Mouse (Mus musculus) stomach, embryonic 14.5 days (tissue): ENCODE data around the gene Syt2. TPM values are rescaled to one million over a fixed set of nuclear protein-coding genes. Genes with fewer than 3 reads are reported as not detected.

Source experiments
- ATAC-seq: fragments of 200-750 bp; cut with Nextera tagmentation; 2 replicates; pipeline ENCODE4 v1.8.0; 2017; ENCODE audit warnings: low read depth, moderate TSS enrichment; ENCODE audit not compliant: insufficient number of reproducible peaks, insufficient read depth, low FRiP score
- H3K27ac ChIP-seq: fragments of 300-500 bp; sonication (generic); 2 replicates; pipeline ENCODE4 v1.5.1; 2014; ENCODE audit warnings: mild to moderate bottlenecking, low read length, moderate library complexity, mixed read lengths
- H3K27me3 ChIP-seq: fragments of 300-500 bp; sonication (generic); 2 replicates; pipeline ENCODE4 v1.6.1; 2014; ENCODE audit warnings: low read length, control low read depth, mixed read lengths; ENCODE audit not compliant: control insufficient read depth, insufficient read depth
- H3K36me3 ChIP-seq: fragments of 300-500 bp; sonication (generic); 2 replicates; pipeline ENCODE4 v1.6.1; 2014; ENCODE audit warnings: mild to moderate bottlenecking, control low read depth, low read length, moderate library complexity, mixed read lengths; ENCODE audit not compliant: control insufficient read depth, insufficient read depth
- H3K4me1 ChIP-seq: fragments of 300-500 bp; sonication (generic); 2 replicates; pipeline ENCODE4 v1.6.1; 2014; ENCODE audit warnings: low read length, control low read depth, mixed read lengths; ENCODE audit not compliant: control insufficient read depth, insufficient read depth
- H3K4me2 ChIP-seq: fragments of 300-500 bp; sonication (generic); replicated peaks from 2 replicates; pipeline ENCODE4 v1.6.1; 2014; ENCODE audit warnings: low read depth, low read length, control low read depth
- H3K4me3 ChIP-seq: fragments of 300-500 bp; sonication (generic); 2 replicates; pipeline ENCODE4 v1.5.1; 2014; ENCODE audit warnings: low read depth, low read length, control low read depth
- H3K9ac ChIP-seq: fragments of 300-500 bp; sonication (generic); replicated peaks from 2 replicates; pipeline ENCODE4 v1.6.1; 2014; ENCODE audit warnings: low read depth, mild to moderate bottlenecking, control low read depth, low read length, moderate library complexity, mixed read lengths
- H3K9me3 ChIP-seq: fragments of 300-500 bp; sonication (generic); 2 replicates; pipeline ENCODE4 v1.6.1; 2016; ENCODE audit warnings: low read depth, low read length, control low read depth; ENCODE audit not compliant: control insufficient read depth
- WGBS: fragments of 180-500 bp; shearing (Covaris S2); extraction: QIAGEN DNeasy Blood & Tissue Kit; methylation state at CpG from one replicate; pipeline ENCODE4 v1.1.7; 2014; 5-methylcytosine and 5-hydroxymethylcytosine counted together
- polyA plus RNA-seq: library from polyadenylated mRNA; unstranded; fragments of >200 nt; fragmentation: Nextera tagmentation; extraction: Ambion mirVana; gene quantifications from 2 replicates; pipeline ENCODE4 v1.2.1, GENCODE M21; 2014

Gene Syt2
- polyA plus RNA-seq, 1 experiment from 2014 or later, result 3.4 TPM

- H3K9ac ChIP-seq, result no peak overlapping the region
- no peak overlapping the region for H3K27ac ChIP-seq
- H3K4me3 ChIP-seq, result no peak overlapping the region
- peaks cover 84% of the 10 kb centered on the region for H3K36me3 ChIP-seq
- WGBS, result 91% methylated on average over 2 of the region's 2 CpGs
- H3K4me1 ChIP-seq, result no peaks in the 10 kb centered on the region
- ATAC-seq, result no peak
- H3K27me3 ChIP-seq, result no peaks in the 10 kb centered on the region
- H3K4me2 ChIP-seq, result no peak overlapping the region
- no peaks in the 10 kb centered on the region for H3K9me3 ChIP-seq
Observed at GRCm38 (mm10) chr1:134614988-134615387, 31.5 kb upstream of the Syt2 start.

DNA sequence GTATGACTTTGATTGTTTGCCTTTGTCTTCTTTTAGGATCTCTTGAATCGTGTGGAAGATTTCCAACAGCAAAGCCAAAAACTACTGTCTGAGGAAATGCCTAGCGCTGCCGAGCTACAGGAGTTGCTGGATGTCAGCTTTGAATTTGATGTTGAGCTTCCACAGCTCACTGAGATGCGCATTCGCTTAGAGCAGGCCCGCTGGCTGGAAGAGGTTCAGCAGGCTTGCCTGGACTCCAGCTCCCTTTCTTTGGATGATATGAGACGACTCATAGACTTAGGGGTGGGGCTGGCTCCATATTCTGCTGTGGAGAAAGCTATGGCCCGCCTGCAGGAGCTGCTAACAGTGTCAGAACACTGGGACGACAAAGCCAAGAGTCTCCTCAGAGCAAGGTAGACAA is 28.8 kb upstream of the Syt2 start:
- H3K4me1 ChIP-seq, result no peaks in the 10 kb centered on the region
- H3K9ac ChIP-seq, result no peak overlapping the region
- no peak overlapping the region for H3K4me3 ChIP-seq
- no peaks in the 10 kb centered on the region for H3K27me3 ChIP-seq
- no peaks in the 10 kb centered on the region for H3K9me3 ChIP-seq
- WGBS, result 86% methylated on average over 9 of the region's 9 CpGs
- H3K36me3 ChIP-seq, result peaks cover 90% of the 10 kb centered on the region
- H3K4me2 ChIP-seq, result no peak overlapping the region
- no peak for ATAC-seq
- H3K27ac ChIP-seq, result no peak overlapping the region

DNA sequence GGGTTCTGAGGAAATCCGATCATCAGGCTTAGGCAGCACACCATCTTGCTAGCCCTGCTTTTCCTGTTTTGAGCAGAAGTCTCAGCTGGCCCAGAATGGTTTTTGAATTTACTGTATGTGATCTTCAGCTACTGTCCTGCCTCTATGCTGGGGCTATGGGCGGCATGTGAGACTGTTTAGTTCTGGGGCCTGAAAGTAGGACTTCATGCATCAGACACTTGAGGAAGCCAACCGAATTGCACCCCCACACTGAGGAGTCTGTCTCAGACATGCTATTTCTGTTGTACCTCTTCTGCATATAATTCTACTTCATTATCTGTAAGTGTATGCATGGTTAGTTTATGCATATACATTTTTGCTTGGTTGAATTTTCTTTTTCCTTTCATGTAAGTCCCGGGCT is 21.2 kb upstream of the Syt2 start:
- H3K4me1 ChIP-seq, result no peaks in the 10 kb centered on the region
- H3K27ac ChIP-seq, result no peak overlapping the region
- 88% methylated on average over 4 of the region's 4 CpGs for WGBS
- no peak overlapping the region for H3K4me3 ChIP-seq
- H3K9me3 ChIP-seq, result no peaks in the 10 kb centered on the region
- no peak overlapping the region for H3K4me2 ChIP-seq
- peaks cover 86% of the 10 kb centered on the region for H3K36me3 ChIP-seq
- H3K27me3 ChIP-seq, result no peaks in the 10 kb centered on the region
- ATAC-seq, result no peak
- H3K9ac ChIP-seq, result no peak overlapping the region

DNA sequence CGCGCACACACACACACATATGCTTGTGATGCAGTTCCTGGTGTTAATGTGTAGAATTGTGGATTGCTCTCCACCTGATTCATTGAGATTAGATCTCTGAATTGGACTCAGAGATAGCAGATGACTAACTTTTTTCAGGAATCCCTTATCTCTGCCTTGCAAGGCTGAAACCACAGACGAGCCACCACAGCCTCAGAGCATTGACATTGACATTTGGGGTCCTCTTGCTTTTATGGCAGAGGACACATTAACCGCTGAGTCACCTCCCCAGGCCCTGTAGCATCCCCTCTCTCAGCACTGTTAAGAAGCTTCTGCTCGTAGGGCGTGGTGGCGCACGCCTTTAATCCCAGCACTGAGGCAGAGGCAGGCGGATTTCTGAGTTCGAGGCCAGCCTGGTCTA is 17.0 kb upstream of the Syt2 start:
- no peak overlapping the region for H3K27ac ChIP-seq
- no peak overlapping the region for H3K4me2 ChIP-seq
- ATAC-seq, result no peak
- H3K36me3 ChIP-seq, result peaks cover 87% of the 10 kb centered on the region
- H3K4me1 ChIP-seq, result no peaks in the 10 kb centered on the region
- WGBS, result 90% methylated on average over 10 of the region's 10 CpGs
- H3K9me3 ChIP-seq, result no peaks in the 10 kb centered on the region
- H3K27me3 ChIP-seq, result no peaks in the 10 kb centered on the region
- no peak overlapping the region for H3K4me3 ChIP-seq
- H3K9ac ChIP-seq, result no peak overlapping the region

- H3K4me3 ChIP-seq, result no peak overlapping the region
- WGBS, result 68% methylated on average over 7 of the region's 7 CpGs
- ATAC-seq, result no peak
Observed at GRCm38 (mm10) chr1:134634296-134634695, 12.2 kb upstream of the Syt2 start.

GRCm38 (mm10) chr1:134636245-134636644 is 10.2 kb upstream of the Syt2 start:
- 79% methylated on average over 3 of the region's 3 CpGs for WGBS
- Histone ChIP-seq H3K4me1 (0 out of 2 replicates have a peak, but pooled peaks cover 4% of the 10 kb centered on the region), H3K4me2 (no peak overlapping the region), H3K9me3 (no peaks in the 10 kb centered on the region), H3K36me3 (peaks cover 25% of the 10 kb centered on the region), H3K9ac (no peak overlapping the region), H3K4me3 (no peak overlapping the region), H3K27me3 (no peaks in the 10 kb centered on the region), H3K27ac (no peak overlapping the region)
- no peak for ATAC-seq

More at GRCm38 (mm10) chr1:134634296-134634695, 12.2 kb upstream of the Syt2 start:
- no peaks in the 10 kb centered on the region for H3K27me3 ChIP-seq
- no peaks in the 10 kb centered on the region for H3K9me3 ChIP-seq
- 0 out of 2 replicates have a peak, but pooled peaks cover 4% of the 10 kb centered on the region for H3K4me1 ChIP-seq
- H3K9ac ChIP-seq, result no peak overlapping the region
- peaks cover 45% of the 10 kb centered on the region for H3K36me3 ChIP-seq
- no peak overlapping the region for H3K4me2 ChIP-seq
- no peak overlapping the region for H3K27ac ChIP-seq

GRCm38 (mm10) chr1:134636684-134637083 is 9.8 kb upstream of the Syt2 start:
- Histone ChIP-seq H3K27ac (no peak overlapping the region), H3K36me3 (peaks cover 21% of the 10 kb centered on the region), H3K27me3 (no peaks in the 10 kb centered on the region), H3K4me3 (no peak overlapping the region), H3K4me2 (no peak overlapping the region), H3K9me3 (no peaks in the 10 kb centered on the region), H3K4me1 (0 out of 2 replicates have a peak, but pooled peaks cover 4% of the 10 kb centered on the region), H3K9ac (no peak overlapping the region)
- ATAC-seq, result no peak
- WGBS, result 5% methylated on average over 3 of the region's 3 CpGs

DNA sequence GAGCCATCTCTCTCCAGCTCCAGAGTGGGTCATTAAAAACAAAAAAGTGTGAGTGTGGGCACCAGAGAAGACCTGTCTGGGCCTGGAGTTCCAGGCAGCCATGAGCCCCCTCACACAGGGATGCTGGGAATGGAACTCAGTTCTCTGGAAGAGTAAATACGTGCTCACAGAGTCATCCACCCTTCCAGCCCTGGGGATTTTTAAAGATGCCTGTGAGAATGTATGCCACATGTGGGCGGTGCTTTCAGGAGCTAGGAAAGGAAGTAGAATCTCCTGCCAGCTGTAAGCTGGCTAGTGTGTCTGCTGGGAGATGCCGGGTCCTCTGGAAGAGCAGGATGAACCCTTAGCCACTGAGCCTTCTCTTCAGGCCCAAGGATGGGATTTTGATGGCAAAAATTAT is 8.4 kb upstream of the Syt2 start:
- Histone ChIP-seq H3K4me1 (0 out of 2 replicates have a peak, but pooled peaks cover 4% of the 10 kb centered on the region), H3K27me3 (no peaks in the 10 kb centered on the region), H3K9ac (no peak overlapping the region), H3K36me3 (peaks cover 8% of the 10 kb centered on the region; the same call in 1 of the 2 replicates), H3K27ac (no peak overlapping the region), H3K4me3 (no peak overlapping the region), H3K9me3 (no peaks in the 10 kb centered on the region), H3K4me2 (no peak overlapping the region)
- 35% methylated on average over 3 of the region's 3 CpGs for WGBS
- ATAC-seq, result no peak

- no peak overlapping the region for H3K4me3 ChIP-seq
- H3K27ac ChIP-seq, result no peak overlapping the region
- 27% methylated on average over 7 of the region's 7 CpGs for WGBS
- H3K27me3 ChIP-seq, result no peaks in the 10 kb centered on the region
- no peak overlapping the region for H3K9ac ChIP-seq
- peaks cover 3% of the 10 kb centered on the region; the same call in 1 of the 2 replicates for H3K36me3 ChIP-seq
- no peak overlapping the region for H3K4me2 ChIP-seq
- 0 out of 2 replicates have a peak, but pooled peaks cover 4% of the 10 kb centered on the region for H3K4me1 ChIP-seq
- H3K9me3 ChIP-seq, result no peaks in the 10 kb centered on the region
- no peak for ATAC-seq
Observed at GRCm38 (mm10) chr1:134638522-134638921, 8.0 kb upstream of the Syt2 start.
